Mouse (Mus musculus) megakaryocyte progenitor cell, adult 5-6 weeks (primary cell): ENCODE data around the gene Arfrp1. TPM values are rescaled to one million over a fixed set of nuclear protein-coding genes. Genes with fewer than 3 reads are reported as not detected.

Source experiments
- ATAC-seq: replicated peaks from 2 replicates; pipeline ENCODE4 v1.8.0; 2016; ENCODE audit warnings: mild to moderate bottlenecking, moderate TSS enrichment, inconsistent platforms; ENCODE audit not compliant: poor library complexity
- total RNA-seq, 2 experiments: library from RNA; stranded (forward) in 1 of 2; stranded (reverse) in 1 of 2; fragments of 157-497, 149-512 nt in 1 of 2; fragments of 200-1000 nt in 1 of 2; gene quantifications; 2 replicates each; pipeline versions ENCODE4 v1.2.3 to v1.2.4; 2015 to 2017

The Arfrp1 gene
- 26.8 and 28.6 TPM in 2 replicates for total RNA-seq (2015)
- 62.1 and 70.2 TPM in 2 replicates for total RNA-seq (2017)

- ATAC-seq: peak; percentile 89
These were observed at the start of gene Arfrp1, which contains the start of gene Zgpat for GRCm38 (mm10) chr2:181364860-181365596. Gene Arfrp1 (minus strand): TSS chr2:181365404. Gene Zgpat (plus strand): TSS chr2:181364928.

DNA sequence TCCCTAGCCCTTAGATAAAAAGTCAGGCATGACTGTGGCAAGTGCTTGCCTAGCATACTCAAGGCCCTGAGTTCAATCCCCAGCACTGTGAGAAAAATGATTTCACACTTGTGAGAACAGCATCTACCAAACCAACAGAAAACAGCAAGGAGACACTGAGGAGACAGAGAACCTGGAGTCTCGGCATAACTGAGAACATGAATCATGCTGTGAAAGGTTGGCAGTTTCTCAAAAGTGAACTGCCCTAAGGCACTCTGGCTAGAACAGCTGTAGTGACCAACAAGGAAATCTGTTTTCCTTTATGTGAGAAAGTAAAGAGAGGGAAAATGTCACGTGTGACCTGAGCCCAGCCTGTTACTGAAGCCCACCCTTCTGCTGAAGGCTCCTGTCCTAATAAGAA, 47.9 kb upstream of the Arfrp1 start:
- no peak for ATAC-seq

DNA sequence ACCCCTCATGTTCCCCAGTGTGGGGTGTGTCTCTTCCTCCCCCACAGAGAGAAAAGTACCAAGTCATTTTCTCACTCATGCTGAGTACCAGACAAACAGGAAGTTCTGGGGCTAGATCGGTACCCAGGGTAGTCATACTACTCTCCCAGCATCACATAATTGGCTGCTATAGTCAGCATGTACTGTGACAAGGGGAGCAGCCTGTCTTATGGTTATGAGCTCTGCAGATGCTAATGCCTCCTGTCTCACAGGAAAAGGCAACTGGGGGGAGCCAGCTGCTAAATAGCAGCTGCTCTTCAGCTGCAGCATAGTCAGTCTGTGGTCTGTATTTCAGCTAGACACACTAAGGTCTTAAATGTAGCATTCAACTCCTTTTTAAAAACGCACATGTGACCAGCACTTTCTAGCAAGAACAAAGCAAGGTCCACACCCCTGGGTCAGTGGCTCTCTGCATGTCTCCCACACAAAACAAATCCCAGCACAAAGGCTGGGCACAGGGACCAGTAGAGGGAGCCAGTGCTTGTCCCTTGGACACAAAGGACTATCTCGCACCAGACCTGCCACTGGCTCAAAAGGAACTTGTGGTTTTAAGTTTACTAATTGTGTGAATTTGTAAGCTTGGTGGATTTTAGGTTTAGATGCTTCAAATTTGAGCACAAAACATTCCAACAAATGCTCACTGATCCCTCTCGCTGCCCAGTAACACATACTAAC, 45.7 kb upstream of the Arfrp1 start:
- peak; percentile 97 for ATAC-seq

DNA sequence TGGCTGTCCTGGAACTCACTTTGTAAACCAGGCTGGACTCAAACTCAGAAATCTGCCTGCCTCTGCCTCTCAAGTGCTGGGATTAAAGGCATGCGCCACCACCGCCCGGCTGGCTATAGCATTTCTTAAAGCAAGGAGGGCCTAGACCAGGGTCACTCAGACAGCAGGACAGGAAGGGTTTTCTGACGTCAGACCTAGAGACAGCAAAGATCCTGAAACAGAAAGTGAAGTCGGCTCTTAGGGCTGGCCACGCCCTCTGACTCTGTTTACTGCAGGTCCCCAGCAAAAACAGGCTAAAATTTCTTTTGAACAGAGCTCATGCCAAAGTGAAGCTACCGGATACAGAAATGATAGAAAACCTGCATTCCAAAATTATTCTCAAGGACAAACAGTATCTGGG, 44.4 kb upstream of the Arfrp1 start:
- ATAC-seq: no peak

- ATAC-seq: peak; percentile 50
These were observed 38.5 kb upstream of the Arfrp1 start for GRCm38 (mm10) chr2:181403722-181404121.

- peak; percentile 62 for ATAC-seq
These were observed 36.3 kb upstream of the Arfrp1 start for GRCm38 (mm10) chr2:181401497-181401896.

DNA sequence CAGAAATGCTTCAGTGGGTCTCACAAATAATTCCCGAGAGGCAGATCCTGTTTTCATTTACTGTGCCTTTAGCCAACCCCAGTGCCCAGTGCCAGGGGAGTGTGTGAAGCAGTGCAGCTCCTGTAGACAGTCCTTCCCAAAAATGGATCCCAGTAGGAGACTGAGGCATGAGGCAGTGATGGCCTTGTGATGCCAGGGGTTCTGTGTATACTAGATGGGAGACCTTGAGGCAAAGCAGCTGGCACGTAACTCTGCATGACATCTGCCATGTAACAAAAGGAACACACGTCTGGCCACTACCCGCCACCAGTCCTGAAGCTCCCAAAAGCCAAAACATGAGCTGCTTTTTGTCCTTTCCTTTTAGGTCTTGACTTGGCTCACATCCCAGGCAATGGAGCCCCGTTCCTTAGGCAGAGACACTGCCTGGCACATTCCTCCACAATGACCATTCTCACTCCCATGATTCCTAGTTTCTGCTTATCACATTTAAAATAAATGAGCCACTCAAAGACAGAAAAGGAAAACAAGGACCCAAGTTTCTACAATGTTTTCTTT, 32.1 kb upstream of the Arfrp1 start:
- no peak for ATAC-seq

DNA sequence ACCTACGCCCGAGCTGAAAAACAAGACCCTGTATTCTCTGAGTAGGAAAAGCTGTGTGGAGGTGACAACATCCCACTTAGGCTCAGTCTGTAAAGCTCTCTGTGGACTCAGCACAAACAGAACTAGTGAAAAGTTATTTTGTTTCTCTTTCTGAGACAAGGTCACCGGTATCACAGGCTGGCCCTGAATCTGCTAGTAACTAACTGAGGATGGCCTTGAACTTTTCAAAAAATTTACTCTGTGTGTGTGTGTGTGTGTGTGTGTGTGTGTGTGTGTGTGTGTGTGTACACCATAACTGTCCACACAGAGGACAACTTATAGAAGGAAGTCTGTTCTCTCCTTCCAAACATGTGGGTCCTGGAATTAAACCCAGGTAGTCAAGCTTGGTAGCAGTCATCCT, 28.9 kb upstream of the Arfrp1 start:
- no peak for ATAC-seq

DNA sequence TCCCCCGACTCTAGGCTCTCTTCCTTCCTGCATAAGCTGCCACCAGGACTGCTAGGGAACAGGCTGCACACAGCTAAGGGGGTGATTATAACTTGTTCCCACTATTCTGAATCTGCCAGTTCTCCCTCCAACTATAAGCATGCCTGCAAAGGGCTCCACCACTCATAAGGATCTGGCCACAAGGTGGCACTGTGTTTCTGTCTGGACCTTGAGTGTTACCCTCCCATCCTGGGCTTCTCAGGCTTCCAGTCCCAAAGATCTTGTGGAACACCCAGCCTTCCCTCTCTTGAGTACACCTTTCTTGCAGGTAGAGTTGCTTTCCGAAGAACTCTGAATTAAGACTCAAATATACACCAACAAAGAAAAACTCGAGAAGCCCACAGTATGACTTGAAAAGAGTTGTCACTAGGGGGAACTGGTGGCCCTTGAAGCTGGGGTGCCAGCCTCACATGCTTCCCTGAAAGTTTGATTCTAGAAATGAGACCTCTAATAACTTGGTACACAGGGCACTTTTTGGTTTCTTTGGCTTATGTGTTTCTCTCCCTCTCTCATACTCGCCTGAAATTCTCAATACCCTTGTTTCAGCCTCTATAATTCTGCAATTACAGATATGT, 27.5 kb upstream of the Arfrp1 start:
- peak; percentile 93 for ATAC-seq

DNA sequence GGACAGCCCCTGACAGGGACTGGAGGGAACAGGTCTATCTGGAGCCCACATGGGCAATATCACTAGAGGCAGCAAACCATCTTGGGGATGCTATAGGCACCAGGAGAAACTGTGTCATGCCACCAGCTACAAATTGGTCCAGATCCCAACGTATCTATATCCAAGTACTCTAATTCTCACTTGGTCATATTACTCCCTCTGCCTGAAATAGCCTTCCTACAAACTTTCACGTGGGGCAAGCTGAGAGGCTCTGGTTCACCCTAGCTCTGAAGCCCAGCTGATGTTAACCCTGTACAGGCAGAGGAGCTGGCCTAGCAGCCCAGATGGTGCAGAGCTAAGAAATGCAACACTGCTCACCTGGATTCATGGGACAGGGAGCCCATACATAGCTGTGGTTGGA, 26.3 kb upstream of the Arfrp1 start:
- no peak for ATAC-seq

GRCm38 (mm10) chr2:181391022-181391421, 25.8 kb upstream of the Arfrp1 start:
- no peak for ATAC-seq

DNA sequence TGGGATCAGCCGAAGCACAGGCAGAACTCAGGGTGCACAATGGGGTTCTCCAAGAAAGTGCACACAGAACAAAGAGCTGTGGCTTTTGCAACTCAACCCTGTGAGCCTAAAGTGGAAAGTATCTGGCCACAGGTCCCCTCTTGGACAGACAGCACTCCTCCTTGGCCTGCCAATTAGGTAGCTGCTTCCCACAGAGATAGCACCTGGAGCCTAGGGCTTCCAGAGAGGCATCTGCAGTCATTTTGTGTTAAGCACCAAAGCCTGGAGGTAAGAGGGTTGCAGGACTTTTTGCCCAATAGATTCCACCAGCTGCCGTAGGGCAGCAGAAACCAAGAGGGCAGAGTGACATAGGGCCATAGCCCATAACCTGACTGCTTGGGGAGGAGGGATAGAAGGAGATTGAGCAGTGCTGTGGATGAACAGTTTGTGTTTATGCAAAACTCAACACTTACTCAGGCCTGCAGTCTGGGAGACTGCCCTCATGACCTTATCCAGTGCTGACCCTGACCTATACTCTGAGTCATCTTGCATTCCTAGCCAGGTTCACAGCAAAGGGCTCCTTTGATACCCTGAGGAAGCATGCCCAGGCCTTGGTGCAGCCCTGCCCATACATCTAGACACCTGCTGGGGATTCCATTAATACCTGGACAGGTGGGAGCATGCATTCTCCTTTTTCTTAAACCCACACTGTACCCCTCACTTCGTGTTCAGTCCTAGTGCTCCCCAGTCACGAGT, 25.1 kb upstream of the Arfrp1 start:
- no peak for ATAC-seq

DNA sequence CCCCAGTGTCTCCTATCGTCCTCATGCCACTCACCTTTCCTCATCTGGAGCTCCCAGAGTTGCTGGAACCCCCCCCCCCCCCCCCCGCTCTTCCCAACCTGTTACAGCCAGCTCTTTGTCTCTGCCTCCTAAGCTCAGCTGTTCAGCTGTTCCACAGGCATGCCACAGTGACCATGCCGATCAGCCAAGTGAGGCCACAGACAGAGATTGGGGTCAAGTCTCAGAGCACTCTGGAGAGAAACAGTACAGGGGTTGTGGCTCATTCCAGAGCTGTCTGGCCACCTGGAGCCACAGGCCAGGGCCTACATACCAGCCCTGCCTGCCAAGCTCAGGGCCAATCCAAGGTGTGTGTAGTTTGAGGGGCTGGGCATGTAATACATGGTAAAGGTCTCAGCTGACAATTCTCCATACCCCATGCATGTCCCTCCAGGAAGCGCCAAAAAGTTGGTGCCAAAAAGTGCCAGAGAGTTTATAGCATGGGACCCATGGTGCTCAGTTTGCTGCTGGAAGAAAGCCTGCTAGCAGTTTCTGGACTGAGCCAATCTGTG, 21.5 kb upstream of the Arfrp1 start:
- ATAC-seq: no peak

DNA sequence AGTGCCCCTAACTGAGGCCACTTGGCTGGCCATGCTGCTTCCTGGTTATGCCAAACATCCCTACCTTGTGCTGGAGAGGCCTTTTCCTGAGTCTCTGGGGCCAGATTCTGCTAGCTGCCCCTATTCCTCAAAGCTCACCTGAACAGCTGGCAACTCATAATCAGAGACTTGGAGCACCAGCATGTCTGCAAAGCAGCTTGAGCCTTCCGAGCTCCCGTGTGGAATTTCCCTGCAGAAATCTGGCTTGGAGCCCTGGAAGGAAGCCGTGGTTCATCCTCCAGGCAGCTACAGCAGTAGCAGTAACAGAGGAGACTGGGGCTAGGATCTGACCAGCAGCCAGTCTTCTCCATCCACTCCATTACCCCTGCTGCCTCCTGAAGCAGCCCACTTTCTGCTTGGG, 20.7 kb upstream of the Arfrp1 start:
- ATAC-seq: no peak

DNA sequence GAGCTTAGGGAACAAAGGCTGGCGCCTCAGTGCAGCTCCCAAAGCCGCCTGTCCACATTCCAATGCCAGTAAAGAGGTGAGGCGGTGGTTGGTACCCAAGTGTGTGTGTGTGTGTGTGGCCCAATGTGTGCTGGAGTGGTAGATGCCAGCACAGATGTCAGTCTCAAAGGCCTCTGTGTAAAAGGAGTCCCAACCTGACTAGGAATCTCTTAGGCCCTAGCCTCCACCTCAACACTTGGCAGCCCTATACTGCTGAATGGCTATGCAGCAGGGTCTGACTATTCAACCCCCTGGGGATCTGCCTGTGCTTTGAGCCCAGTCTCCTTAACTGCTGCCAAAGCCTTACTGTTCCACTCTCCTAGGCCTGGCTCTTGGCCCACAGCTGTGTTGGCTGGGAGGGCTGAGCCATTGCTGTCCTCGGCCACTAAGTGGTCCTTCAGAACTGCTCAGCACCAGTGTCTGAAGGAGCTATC, 19.8 kb upstream of the Arfrp1 start:
- no peak for ATAC-seq

DNA sequence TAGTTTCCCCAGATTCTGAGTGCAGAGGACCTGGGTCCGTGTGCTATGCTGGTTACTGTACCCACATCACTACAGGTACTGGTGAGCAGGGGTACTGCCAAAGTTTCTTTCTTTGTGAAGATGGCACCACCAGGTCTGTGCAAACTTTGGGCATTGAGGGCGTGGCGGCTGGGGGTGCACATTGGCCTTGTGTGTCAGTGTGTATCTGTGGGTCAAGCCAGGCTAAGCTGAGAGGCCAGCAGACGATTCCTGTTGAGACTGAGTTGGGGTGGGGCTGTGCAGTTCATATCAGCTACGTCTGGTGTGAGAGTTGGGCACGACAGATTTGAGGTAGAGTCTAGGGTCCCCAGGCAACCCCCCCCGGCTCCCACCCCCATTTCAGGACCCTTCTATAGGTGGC, 19.3 kb upstream of the Arfrp1 start:
- no peak for ATAC-seq

- no peak for ATAC-seq
These were observed 16.6 kb upstream of the Arfrp1 start for GRCm38 (mm10) chr2:181381631-181382306.

- no peak for ATAC-seq
These were observed 15.9 kb upstream of the Arfrp1 start for GRCm38 (mm10) chr2:181381107-181381506.

GRCm38 (mm10) chr2:181380251-181380650, 15.0 kb upstream of the Arfrp1 start:
- ATAC-seq: no peak

GRCm38 (mm10) chr2:181379778-181380177, 14.6 kb upstream of the Arfrp1 start, which contains the start of gene Lime1:
Gene Lime1 (plus strand): TSS chr2:181380078.
- no peak for ATAC-seq
